Mouse (Mus musculus) ovary, adult 10 weeks (tissue): ENCODE results near the gene Safb2. TPM values are rescaled to one million over a fixed set of nuclear protein-coding genes. Genes with fewer than 3 reads are reported as not detected.

Source experiments
- polyA plus RNA-seq: library from polyadenylated mRNA; stranded (reverse); fragments of 350-450 nt; fragmentation: Illumina TruSeq; extraction: RNeasy Lipid Tissue Mini Kit (QIAGEN cat#74804); gene quantifications from one replicate; pipeline ENCODE4 v1.2.3, GENCODE M21; 2014

Safb2 gene
- 27.3 TPM for polyA plus RNA-seq

GRCm38 (mm10) chr17:56584257-56585130, at the start of gene Safb2, which contains the start of gene Safb:
Safb2 (minus strand) TSS chr17:56584585.
Safb (plus strand) TSS chr17:56584825.

GRCm38 (mm10) chr17:56627530-56628277, 43.3 kb upstream of the Safb2 start, which contains the start of gene Catsperd:
Catsperd (plus strand) TSS chr17:56628143.

DNA sequence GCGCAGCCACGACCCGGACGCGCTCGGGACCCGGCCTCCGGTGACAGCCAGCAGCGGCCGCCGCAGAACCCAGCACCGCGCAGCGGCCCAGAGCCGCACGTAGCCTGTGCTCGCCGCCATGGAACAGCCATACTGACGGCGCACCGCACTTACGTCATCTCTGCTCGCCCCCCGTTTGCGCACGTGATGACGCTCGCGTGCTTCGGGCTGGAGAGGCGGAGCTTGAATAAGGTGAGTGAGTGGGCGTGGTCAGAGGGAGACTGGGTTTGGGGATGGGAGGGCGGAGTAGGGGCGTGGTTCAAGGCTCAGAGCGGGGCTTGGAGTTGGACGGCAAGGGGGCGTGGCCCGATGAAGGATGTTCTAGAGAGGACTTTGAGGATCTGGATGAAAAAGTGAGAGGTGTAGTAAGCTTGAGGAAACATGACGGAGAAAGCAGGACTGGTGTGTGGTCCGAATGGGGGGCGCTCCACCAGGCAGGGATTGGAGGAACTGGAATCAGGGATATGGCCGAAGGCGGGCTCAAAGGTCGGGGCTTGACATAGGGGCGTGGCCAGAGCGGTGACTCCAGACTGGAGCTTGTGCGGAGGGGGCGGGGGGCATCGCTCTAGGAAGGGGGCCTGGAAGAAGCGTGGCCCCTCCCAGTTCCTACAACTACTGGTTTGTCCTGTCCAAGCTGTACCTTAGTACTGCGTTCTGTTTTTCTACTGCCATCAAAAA, 42.5 kb upstream of the Safb2 start, which contains the start of gene Lonp1:
TSS of gene Lonp1 (minus strand) at position 134 of the 717 bp plus-strand sequence.

DNA sequence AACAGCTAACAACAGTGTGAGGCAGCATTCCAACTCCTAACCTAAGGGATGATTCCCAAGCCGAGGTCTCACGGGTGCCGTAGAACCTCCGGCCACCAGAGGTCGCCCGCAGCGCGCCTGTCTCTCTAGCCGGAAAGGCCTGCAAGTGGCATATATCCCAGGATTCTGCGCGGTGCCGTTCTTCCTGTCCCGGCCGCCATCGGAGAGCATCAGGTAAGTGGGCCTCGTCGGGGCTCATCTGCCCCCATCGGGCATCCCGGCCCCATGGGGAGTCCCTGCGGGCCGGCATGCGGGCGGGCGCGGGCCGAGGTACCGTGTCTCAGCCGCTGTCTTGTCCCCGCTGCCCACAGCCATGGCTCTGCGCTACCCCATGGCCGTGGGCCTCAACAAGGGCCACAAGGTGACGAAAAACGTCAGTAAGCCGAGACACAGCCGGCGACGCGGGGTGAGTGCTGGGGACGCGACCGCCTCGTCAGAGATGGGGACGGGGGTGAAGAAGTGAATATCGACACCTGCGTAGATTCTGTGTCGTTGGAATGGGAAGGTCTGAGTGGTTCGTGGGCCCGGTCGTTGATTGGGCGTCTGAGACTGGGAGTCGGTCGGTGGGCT, 29.0 kb upstream of the Safb2 start, which contains the start of gene Rpl36:
TSS of gene Rpl36 (plus strand) at position 181 of the 609 bp plus-strand sequence.

GRCm38 (mm10) chr17:56609452-56610171, 25.2 kb upstream of the Safb2 start, which contains the start of gene 2410015M20Rik:
2410015M20Rik (minus strand) TSS chr17:56609771.

DNA sequence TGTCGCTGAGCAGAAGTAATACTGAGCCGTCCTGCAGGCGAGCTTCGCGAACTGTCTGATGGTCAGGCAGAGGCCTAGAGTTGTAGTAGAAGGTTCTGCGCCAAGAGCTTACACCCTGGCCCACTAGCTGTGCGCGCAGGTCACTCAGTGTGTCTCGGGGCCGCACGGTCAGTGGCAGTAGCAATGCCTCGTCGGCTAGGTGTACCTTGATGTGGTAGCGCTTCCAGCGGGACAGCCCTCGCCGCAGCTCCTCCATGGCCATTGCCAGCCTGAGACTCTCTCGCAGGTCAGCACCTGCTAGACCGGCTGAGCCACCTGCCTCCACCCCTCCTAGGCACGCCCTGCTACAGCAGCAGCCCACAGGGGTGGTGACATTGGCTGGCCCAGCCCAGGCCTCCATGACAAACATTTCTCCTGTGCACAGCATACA, 30.2 kb downstream of the Safb2 start, which contains the start of gene Gm20219:
TSS of gene Gm20219 (minus strand) at position 266 of the 430 bp plus-strand sequence.

GRCm38 (mm10) chr17:56512310-56512709, 72.1 kb downstream of the Safb2 start, which contains the start of gene Znrf4:
Znrf4 (minus strand) TSS chr17:56512431.

Other genes starting within 250 kb of the Safb2 start
- 1.1 TPM for gene Ptprs, start 108.1 kb downstream of the Safb2 start, polyA plus RNA-seq
- gene Znrf4, start 72.2 kb downstream of the Safb2 start, polyA plus RNA-seq, result not detected
- gene Gm20219, start 30.2 kb downstream of the Safb2 start, polyA plus RNA-seq, result 0.37 TPM
- 16.4 TPM for gene Safb, start 240 bp upstream of the Safb2 start, polyA plus RNA-seq
- gene 2410015M20Rik, start 25.2 kb upstream of the Safb2 start, polyA plus RNA-seq, result 2.6 TPM
- gene Rpl36, start 28.8 kb upstream of the Safb2 start, polyA plus RNA-seq, result not detected
- 6.8 TPM for gene Lonp1, start 42.3 kb upstream of the Safb2 start, polyA plus RNA-seq
- 0.46 TPM for gene Catsperd, start 43.6 kb upstream of the Safb2 start, polyA plus RNA-seq
- gene Ranbp3, start 88.7 kb upstream of the Safb2 start, polyA plus RNA-seq, result 0.80 TPM
- not detected for gene Ndufa11, start 133.2 kb upstream of the Safb2 start, polyA plus RNA-seq
- 16.3 TPM for gene Vmac, start 133.4 kb upstream of the Safb2 start, polyA plus RNA-seq
- gene Nrtn, start 172.9 kb upstream of the Safb2 start, polyA plus RNA-seq, result not detected
- gene Dus3l, start 180.2 kb upstream of the Safb2 start, polyA plus RNA-seq, result 1.1 TPM
- gene Prr22, start 185.7 kb upstream of the Safb2 start, polyA plus RNA-seq, result not detected
- 0.26 TPM for gene Rfx2, start 246.4 kb upstream of the Safb2 start, polyA plus RNA-seq